Mouse (Mus musculus) bone marrow macrophage, adult 2 months (primary cell): ENCODE results near the gene 2310061N02Rik. TPM values are rescaled to one million over a fixed set of nuclear protein-coding genes. Genes with fewer than 3 reads are reported as not detected.
"Not testable (repeated sequence)": the region's sequence is repeated elsewhere in the genome, so short reads cannot be mapped to it uniquely, and the experiment has no call there.

Experiments
- H3K27ac ChIP-seq: 2 replicates; pipeline ENCODE4 v1.5.1; 2012; ENCODE audit warnings: low read depth, low read length; ENCODE audit not compliant: insufficient read depth
- H3K4me1 ChIP-seq: 2 replicates; pipeline ENCODE4 v1.6.1; 2012; ENCODE audit warnings: low read length; ENCODE audit not compliant: control insufficient read depth, insufficient read depth
- H3K4me3 ChIP-seq: 2 replicates; pipeline ENCODE4 v1.5.1; 2012; ENCODE audit warnings: mild to moderate bottlenecking, low read length, moderate library complexity; ENCODE audit not compliant: insufficient read depth
- CTCF ChIP-seq: IDR thresholded peaks from 2 replicates; pipeline ENCODE4 v1.5.1; 2012; ENCODE audit warnings: low read depth, mild to moderate bottlenecking, low read length, moderate library complexity
- POLR2A ChIP-seq: IDR thresholded peaks from 2 replicates; pipeline ENCODE4 v1.6.1; 2012; ENCODE audit warnings: mild to moderate bottlenecking, low read depth, low read length, borderline replicate concordance
- polyA plus RNA-seq: library from polyadenylated mRNA; stranded (reverse); fragments of >200 nt; gene quantifications from 2 replicates; pipeline ENCODE4 v1.2.4, GENCODE M21; 2012; ENCODE audit not compliant: missing spikeins, insufficient read depth, insufficient read length

Gene 2310061N02Rik
- not detected in 2 replicates for polyA plus RNA-seq

DNA sequence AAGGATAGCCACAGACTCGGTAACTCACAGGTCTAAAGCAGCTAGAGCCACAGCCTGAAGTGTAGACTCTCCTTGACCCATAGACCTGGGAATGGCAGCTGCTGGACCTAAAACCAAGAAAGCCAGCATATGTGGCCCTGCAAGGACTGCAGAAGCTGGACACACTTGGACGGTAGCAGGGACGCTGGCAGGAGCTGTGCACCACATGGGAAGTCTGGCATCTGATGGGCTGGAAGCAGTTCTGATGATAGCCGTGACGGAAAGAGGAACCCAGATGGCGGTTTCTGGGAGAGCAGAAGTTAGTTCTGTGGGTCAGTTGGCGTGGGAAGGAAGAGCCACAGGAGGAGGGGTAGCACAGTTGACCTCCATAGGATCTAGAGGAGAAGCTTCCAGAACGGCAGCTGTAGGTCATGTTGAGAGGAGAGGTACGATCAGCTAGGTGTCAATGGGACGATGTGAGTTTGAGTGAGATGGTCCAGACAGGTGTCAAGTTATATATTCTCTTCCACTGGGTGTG is at the start of gene 2310061N02Rik:
Gene 2310061N02Rik (minus strand): TSS at position 467 of the 517 bp plus-strand sequence.
- H3K4me3 ChIP-seq, result no peak within 1 kb of the TSS
- TF ChIP-seq POLR2A, result no peak
- TF ChIP-seq CTCF, result no peak
- H3K27ac ChIP-seq, result no peak within 1 kb of the TSS
- no peaks in the 10 kb centered on the region for H3K4me1 ChIP-seq

- not testable (repeated sequence) for H3K4me3 ChIP-seq, H3K4me1 ChIP-seq, H3K27ac ChIP-seq
Measured at GRCm38 (mm10) chr16:88751535-88751934, 43.8 kb upstream of the 2310061N02Rik start, which contains the start of gene Krtap13. Gene Krtap13, minus strand, starts transcription at chr16:88751635.

DNA sequence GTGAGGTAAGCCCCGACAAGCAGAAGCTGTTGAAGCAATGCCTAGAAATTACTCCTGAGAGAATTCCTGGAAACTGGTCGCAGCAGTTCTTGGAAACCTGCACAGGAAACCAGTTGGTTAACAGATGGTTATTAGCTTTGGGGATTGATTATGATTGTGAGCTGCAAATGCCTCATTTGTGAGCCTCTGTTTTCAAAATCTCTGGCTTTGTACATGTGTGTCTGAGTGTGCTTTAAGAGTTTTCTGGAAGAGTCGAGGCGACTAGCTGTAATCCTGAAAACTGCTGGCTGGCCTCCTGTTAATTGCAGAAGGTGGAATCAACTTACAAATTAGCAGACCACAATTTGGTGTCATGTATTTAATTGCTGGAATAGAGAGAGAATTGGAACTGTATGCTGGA is 40.2 kb upstream of the 2310061N02Rik start:
- Histone ChIP-seq H3K27ac (no peak overlapping the region), H3K4me3 (no peak overlapping the region), H3K4me1 (no peaks in the 10 kb centered on the region)
- TF ChIP-seq CTCF (no peak), POLR2A (no peak)

DNA sequence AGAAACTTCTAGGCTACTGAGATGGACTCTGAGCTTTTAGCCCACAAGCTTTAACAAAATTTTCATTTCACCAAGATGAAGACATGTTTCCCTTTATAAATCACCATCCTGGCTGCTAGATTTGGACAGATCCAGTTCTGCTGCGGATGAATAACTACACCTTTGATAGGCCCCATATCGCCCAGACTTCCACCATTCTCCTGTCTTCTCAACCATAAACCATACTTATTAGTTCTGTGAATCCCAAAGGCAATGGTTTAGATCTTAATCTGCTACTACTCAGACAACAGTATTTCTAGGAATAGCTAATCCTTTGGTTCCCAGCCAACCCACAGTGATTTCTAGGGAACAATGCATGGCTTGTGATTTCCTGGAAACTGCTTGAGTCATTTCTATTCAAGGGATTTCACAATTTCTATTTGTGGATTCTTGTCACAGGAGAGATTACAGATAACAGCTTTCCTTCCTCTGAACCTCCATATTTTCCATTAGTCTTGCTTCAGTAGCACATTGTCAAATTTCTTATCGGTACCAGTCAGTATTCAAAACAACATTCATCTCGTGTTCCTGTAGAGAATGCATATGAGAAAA is 37.1 kb upstream of the 2310061N02Rik start:
- TF ChIP-seq CTCF (no peak), POLR2A (no peak)
- no peak overlapping the region for H3K4me3 ChIP-seq
- no peaks in the 10 kb centered on the region for H3K4me1 ChIP-seq
- no peak overlapping the region for H3K27ac ChIP-seq

GRCm38 (mm10) chr16:88735391-88735790 is 27.6 kb upstream of the 2310061N02Rik start:
- TF ChIP-seq CTCF, result no peak
- TF ChIP-seq POLR2A, result no peak
- Histone ChIP-seq H3K4me1 (no peaks in the 10 kb centered on the region), H3K4me3 (no peak overlapping the region), H3K27ac (no peak overlapping the region)

DNA sequence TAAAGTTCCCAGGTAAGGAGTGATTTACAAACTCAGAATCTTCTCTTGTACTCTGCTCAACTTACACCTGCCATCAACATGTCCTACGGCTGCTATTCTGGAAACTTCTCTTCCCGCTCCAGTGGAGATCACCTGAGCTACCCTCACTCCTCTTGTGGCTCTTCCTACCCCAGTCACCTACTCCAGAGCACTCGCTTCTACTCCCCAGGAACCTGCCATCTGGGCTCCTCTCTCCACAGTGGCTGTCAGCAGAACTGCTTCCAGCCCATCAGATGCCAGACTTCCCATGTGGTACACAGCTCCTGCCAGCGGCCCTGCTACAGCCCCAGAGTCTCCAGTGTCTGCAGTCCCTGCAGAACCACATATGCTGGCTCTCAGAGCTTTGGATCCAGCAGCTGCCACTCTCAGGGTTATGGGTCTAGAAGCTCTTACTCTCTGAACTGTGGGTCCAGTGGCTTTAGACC is 21.1 kb upstream of the 2310061N02Rik start, which contains the start of gene Krtap13-1:
Gene Krtap13-1 (plus strand): TSS at position 51 of the 464 bp plus-strand sequence.
- H3K4me1 ChIP-seq, result no peaks in the 10 kb centered on the region
- TF ChIP-seq POLR2A, result no peak
- no peak for TF ChIP-seq CTCF

DNA sequence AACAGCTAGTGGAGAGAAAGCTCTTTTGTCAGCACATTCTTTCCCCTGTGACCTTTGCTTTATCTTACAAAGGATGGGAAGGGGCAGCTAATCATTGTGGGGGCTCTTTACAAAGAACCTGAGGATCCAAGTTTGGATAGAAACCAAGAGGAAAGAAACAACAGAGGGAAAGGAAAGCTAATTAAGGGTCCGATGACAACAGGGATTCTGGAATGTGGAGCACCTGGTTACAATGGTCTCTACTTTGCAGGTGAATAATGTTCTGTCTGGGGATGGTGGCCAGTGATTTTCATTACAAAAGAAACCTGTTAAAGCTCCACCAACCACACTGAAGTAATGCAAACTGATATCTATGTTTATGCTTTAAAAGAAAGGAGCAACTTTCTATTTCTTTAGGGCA is 12.3 kb upstream of the 2310061N02Rik start:
- TF ChIP-seq CTCF (no peak), POLR2A (no peak)
- no peaks in the 10 kb centered on the region for H3K4me1 ChIP-seq
- no peak overlapping the region for H3K27ac ChIP-seq
- H3K4me3 ChIP-seq, result no peak overlapping the region

More for the DNA sequence above, 21.1 kb upstream of the 2310061N02Rik start, which contains the start of gene Krtap13-1:
- Histone ChIP-seq H3K4me3 (no peak within 1 kb of the TSS), H3K27ac (no peak within 1 kb of the TSS)

GRCm38 (mm10) chr16:88716549-88716948 is 8.8 kb upstream of the 2310061N02Rik start:
- no peak overlapping the region for H3K27ac ChIP-seq
- H3K4me3 ChIP-seq, result no peak overlapping the region
- no peak for TF ChIP-seq CTCF
- TF ChIP-seq POLR2A, result no peak
- no peaks in the 10 kb centered on the region for H3K4me1 ChIP-seq

- no peak for TF ChIP-seq CTCF
- TF ChIP-seq POLR2A, result no peak
- H3K4me1 ChIP-seq, result no peaks in the 10 kb centered on the region
- no peak overlapping the region for H3K27ac ChIP-seq
- H3K4me3 ChIP-seq, result no peak overlapping the region
Measured at GRCm38 (mm10) chr16:88711245-88711644, 3.5 kb upstream of the 2310061N02Rik start.

- no peak overlapping the region for H3K27ac ChIP-seq
- H3K4me1 ChIP-seq, result no peaks in the 10 kb centered on the region
- no peak for TF ChIP-seq POLR2A
- TF ChIP-seq CTCF, result no peak
- no peak overlapping the region for H3K4me3 ChIP-seq
Measured at GRCm38 (mm10) chr16:88710757-88711156, 3.0 kb upstream of the 2310061N02Rik start.
